Mouse (Mus musculus) frontal cortex, postnatal 36 days (tissue): Measurements from ENCODE around the gene Cpn1.

Source experiments
- DNase-seq, 2 experiments: peaks; one replicate each; pipeline ENCODE4 v3.0.0; 2022; ENCODE audit warnings: low spot score in 2 of 2

Cpn1 gene

GRCm38 (mm10) chr19:43912775-43913486 lies 73.4 kb downstream of the Cpn1 start:
- no peak for DNase-seq

- no peak for DNase-seq
These were observed 79.9 kb downstream of the Cpn1 start for GRCm38 (mm10) chr19:43906492-43906891.
